Mouse (Mus musculus) forebrain, embryonic 12.5 days (tissue): ENCODE data around the gene Zfp473. TPM values are rescaled to one million over a fixed set of nuclear protein-coding genes. Genes with fewer than 3 reads are reported as not detected.

Experiments used
- ATAC-seq: fragments of 200-750 bp; cut with Nextera tagmentation; 2 replicates; pipeline ENCODE4 v1.8.0; 2017; ENCODE audit warnings: moderate TSS enrichment; ENCODE audit not compliant: low FRiP score
- H3K27ac ChIP-seq: fragments of 300-500 bp; sonication (generic); 2 replicates; pipeline ENCODE4 v1.5.1; 2016; ENCODE audit warnings: mild to moderate bottlenecking
- H3K27me3 ChIP-seq: fragments of 300-500 bp; sonication (generic); 2 replicates; pipeline ENCODE4 v1.6.1; 2016; ENCODE audit warnings: mild to moderate bottlenecking
- H3K36me3 ChIP-seq: fragments of 300-500 bp; sonication (generic); replicated peaks from 2 replicates; pipeline ENCODE4 v1.6.1; 2016; ENCODE audit warnings: mild to moderate bottlenecking
- H3K4me1 ChIP-seq: fragments of 300-500 bp; sonication (generic); 2 replicates; pipeline ENCODE4 v1.6.1; 2016
- H3K4me2 ChIP-seq: fragments of 300-500 bp; sonication (generic); 2 replicates; pipeline ENCODE4 v1.6.1; 2016; ENCODE audit warnings: mild to moderate bottlenecking, moderate library complexity
- H3K4me3 ChIP-seq: fragments of 300-500 bp; sonication (generic); replicated peaks from 2 replicates; pipeline ENCODE4 v1.5.1; 2016; ENCODE audit warnings: mild to moderate bottlenecking
- H3K9ac ChIP-seq: fragments of 300-500 bp; sonication (generic); 2 replicates; pipeline ENCODE4 v1.6.1; 2016; ENCODE audit warnings: mild to moderate bottlenecking
- H3K9me3 ChIP-seq: fragments of 300-500 bp; sonication (generic); 2 replicates; pipeline ENCODE4 v1.6.1; 2016
- WGBS: fragments of 180-500 bp; shearing (Covaris S2); methylation state at CpG from one replicate; pipeline ENCODE4 v1.1.7; 2016; 5-methylcytosine and 5-hydroxymethylcytosine counted together
- polyA plus RNA-seq: library from polyadenylated mRNA; unstranded; fragments of >200 nt; fragmentation: Nextera tagmentation; extraction: Ambion mirVana; gene quantifications from 2 replicates; pipeline ENCODE4 v1.2.1, GENCODE M21; 2016

Gene Zfp473
- polyA plus RNA-seq, 1 experiment from 2014 or later, result 2.4 TPM

DNA sequence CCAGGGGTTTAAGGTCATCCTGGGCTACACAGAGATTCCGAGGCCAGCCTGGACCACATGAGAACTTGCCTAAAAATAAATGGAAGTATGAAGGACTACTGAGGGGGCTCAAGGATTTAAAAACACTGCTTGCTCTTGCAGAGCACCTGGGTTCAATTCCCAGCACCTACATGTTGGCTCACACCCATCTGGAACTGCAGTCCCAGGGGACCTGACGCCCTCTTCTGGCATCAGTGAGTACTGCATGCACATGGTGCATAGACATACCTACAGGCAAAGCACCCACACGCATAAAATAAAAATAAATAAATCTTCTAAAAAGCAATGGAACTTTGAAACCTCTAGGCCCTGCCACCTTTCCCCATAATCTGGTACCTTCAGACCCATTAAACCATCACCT, 62.0 kb downstream of the Zfp473 start:
- no peak overlapping the region for H3K4me2 ChIP-seq
- no peak overlapping the region for H3K4me3 ChIP-seq
- H3K9ac ChIP-seq, result no peak overlapping the region
- H3K4me1 ChIP-seq, result peaks cover 7% of the 10 kb centered on the region; the same call in 1 of the 2 replicates
- no peak for ATAC-seq
- H3K27ac ChIP-seq, result no peak overlapping the region
- WGBS, result 68% methylated on average over 3 of the region's 3 CpGs
- H3K9me3 ChIP-seq, result no peaks in the 10 kb centered on the region
- H3K36me3 ChIP-seq, result no peaks in the 10 kb centered on the region
- no peaks in the 10 kb centered on the region for H3K27me3 ChIP-seq

DNA sequence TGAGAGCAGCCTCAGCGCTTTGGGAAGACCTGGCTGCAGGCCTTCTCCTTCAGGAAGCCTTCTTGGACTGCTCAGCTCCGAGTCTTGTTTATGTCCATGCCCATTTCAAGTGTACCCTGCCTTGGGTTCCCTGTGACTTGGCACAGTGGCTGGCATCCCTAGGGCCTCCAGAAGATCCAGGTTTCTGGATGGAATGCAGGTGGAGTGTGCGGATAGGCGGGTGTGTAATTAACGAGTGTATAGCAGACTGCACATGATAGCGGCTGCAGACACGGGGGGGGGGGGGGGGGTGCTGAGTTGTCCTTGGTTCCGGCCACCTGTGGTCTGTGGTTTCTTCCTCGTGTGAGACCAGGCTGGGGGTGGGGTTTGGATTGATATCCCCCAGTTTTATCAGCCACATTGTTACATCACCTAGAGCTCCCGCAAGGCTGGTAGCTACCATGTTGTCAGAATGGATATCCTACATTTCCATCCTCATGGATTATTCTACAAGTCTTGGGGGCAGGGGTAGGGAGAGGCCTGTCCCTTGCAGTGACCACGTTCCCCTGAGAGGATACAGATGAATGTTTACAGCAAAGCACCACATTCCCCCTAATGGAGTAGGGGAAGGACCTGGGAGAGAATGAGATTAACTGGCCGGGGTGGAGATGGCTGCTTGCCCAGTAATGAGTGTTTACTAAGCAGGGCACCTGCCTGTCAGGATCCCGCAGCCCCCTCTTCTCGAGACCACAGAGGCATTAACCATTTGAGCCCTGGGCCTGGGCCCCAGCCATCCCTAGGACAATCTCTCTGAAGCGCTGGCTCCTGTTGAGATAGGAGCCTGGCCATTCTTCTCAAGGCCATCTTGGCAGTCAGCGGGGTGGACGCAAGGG, 65.1 kb downstream of the Zfp473 start:
- Histone ChIP-seq H3K27me3 (no peaks in the 10 kb centered on the region), H3K9ac (no peak overlapping the region), H3K27ac (peak overlapping the region; percentile 13; the same call in 1 of the 2 replicates), H3K4me3 (no peak overlapping the region), H3K36me3 (no peaks in the 10 kb centered on the region), H3K4me2 (no peak overlapping the region), H3K9me3 (no peaks in the 10 kb centered on the region; the same call in 1 of the 2 replicates), H3K4me1 (peaks cover 7% of the 10 kb centered on the region; the same call in 1 of the 2 replicates)
- ATAC-seq, result 0 out of 2 replicates have a peak, but pooled peaks have one; percentile 33
- WGBS, result 65% methylated on average over 17 of the region's 17 CpGs

DNA sequence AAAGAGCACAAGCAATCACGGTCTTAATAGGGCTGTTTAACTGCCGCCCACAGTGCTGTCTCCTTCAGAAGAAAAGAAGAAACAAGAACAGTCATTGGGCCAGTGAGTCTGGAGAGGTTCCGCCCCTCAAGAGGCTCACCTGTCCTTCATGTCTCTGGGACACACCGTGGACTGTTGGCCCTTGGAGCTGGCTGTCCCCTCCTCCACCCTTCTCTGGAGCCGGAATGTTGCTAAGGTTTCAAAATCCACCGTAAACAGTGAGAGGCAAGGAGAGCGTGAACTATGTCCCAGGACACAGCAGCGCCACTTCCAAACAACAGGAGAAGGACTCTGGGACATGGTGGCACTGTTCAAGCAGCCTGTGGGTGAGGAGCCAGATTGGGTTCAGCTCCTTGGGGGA, 67.2 kb downstream of the Zfp473 start:
- Histone ChIP-seq H3K27me3 (no peaks in the 10 kb centered on the region), H3K36me3 (no peaks in the 10 kb centered on the region), H3K27ac (no peak overlapping the region), H3K4me1 (peaks cover 7% of the 10 kb centered on the region; the same call in 1 of the 2 replicates), H3K4me2 (no peak overlapping the region), H3K9ac (no peak overlapping the region), H3K4me3 (no peak overlapping the region), H3K9me3 (no peaks in the 10 kb centered on the region; the same call in 1 of the 2 replicates)
- WGBS, result 86% methylated on average over 8 of the region's 8 CpGs
- ATAC-seq, result no peak

Other genes starting within 250 kb of the Zfp473 start
- 0.13 and 0.17 TPM in 2 replicates for gene Mybpc2, start 226.4 kb downstream of the Zfp473 start, polyA plus RNA-seq
- gene Spib, start 219.0 kb downstream of the Zfp473 start, polyA plus RNA-seq, result not detected in 2 replicates
- 111 and 126 TPM in 2 replicates for gene Pold1, start 202.2 kb downstream of the Zfp473 start, polyA plus RNA-seq
- 72.7 and 73.5 TPM in 2 replicates for gene Nr1h2, start 197.1 kb downstream of the Zfp473 start, polyA plus RNA-seq
- 0.38 and 0.51 TPM in 2 replicates for gene Napsa, start 178.7 kb downstream of the Zfp473 start, polyA plus RNA-seq
- gene Kcnc3, start 160.4 kb downstream of the Zfp473 start, polyA plus RNA-seq, result 1.7 and 1.9 TPM in 2 replicates
- gene Myh14, start 80.2 kb downstream of the Zfp473 start, polyA plus RNA-seq, result 2.1 and 2.3 TPM in 2 replicates
- gene Izumo2, start 42.3 kb downstream of the Zfp473 start, polyA plus RNA-seq, result not detected in 2 replicates
- 39.1 and 42.0 TPM in 2 replicates for gene Vrk3, start 2.6 kb downstream of the Zfp473 start, polyA plus RNA-seq
- 94.6 and 105 TPM in 2 replicates for gene Nup62, start 65.0 kb upstream of the Zfp473 start, polyA plus RNA-seq
- 2.3 and 2.5 TPM in 2 replicates for gene Il4i1, start 65.3 kb upstream of the Zfp473 start, polyA plus RNA-seq
- 6.9 and 7.1 TPM in 2 replicates for gene Atf5, start 65.6 kb upstream of the Zfp473 start, polyA plus RNA-seq
- gene Akt1s1, start 97.9 kb upstream of the Zfp473 start, polyA plus RNA-seq, result 95.2 and 96.0 TPM in 2 replicates
- gene Tbc1d17, start 98.0 kb upstream of the Zfp473 start, polyA plus RNA-seq, result 80.7 and 83.8 TPM in 2 replicates
- gene Pnkp, start 106.1 kb upstream of the Zfp473 start, polyA plus RNA-seq, result 37.8 and 39.1 TPM in 2 replicates
- 595 and 609 TPM in 2 replicates for gene Ptov1, start 118.7 kb upstream of the Zfp473 start, polyA plus RNA-seq
- gene Med25, start 141.7 kb upstream of the Zfp473 start, polyA plus RNA-seq, result 172 and 178 TPM in 2 replicates
- 27.4 and 28.7 TPM in 2 replicates for gene Fuz, start 145.0 kb upstream of the Zfp473 start, polyA plus RNA-seq
- gene Ap2a1, start 178.4 kb upstream of the Zfp473 start, polyA plus RNA-seq, result 85.8 and 94.4 TPM in 2 replicates
- gene Tsks, start 192.2 kb upstream of the Zfp473 start, polyA plus RNA-seq, result 0.27 TPM in 1 of 2 replicates, not detected in the other
- gene Cpt1c, start 223.8 kb upstream of the Zfp473 start, polyA plus RNA-seq, result 35.1 and 38.1 TPM in 2 replicates
- 585 and 631 TPM in 2 replicates for gene Prmt1, start 235.5 kb upstream of the Zfp473 start, polyA plus RNA-seq
- 72.4 and 73.0 TPM in 2 replicates for gene Irf3, start 246.6 kb upstream of the Zfp473 start, polyA plus RNA-seq
- gene Bcl2l12, start 247.7 kb upstream of the Zfp473 start, polyA plus RNA-seq, result 57.8 and 66.4 TPM in 2 replicates